8 mouse cellular contexts compared by ENCODE assay signal in the genomic region with DNA sequence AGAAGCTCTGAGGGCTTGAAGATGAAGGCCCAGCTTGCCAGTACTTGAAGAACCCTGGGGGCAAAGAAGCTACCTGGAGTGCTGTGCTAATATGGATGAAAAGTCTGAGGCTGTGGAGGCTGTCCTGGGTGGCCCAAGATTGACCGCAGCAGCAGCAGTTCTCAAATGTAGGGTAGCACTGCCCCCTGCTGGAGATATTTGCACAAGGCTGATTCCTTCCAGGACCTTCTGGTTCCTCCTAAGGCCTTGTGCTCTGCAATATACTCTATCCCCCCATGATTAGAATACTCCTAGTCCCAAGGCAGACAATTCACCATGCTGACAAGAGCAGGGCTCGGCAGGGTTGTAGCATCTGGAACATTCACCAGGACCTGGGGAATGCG.
DNase-seq lines count a peak whose midpoint lies in the region; ATAC-seq and TF ChIP-seq lines count a peak whose summit lies in the region.

No protein-coding gene starts in this region.

- no peak overlapping the region for H3K4me2 ChIP-seq in limb, embryonic 14.5 days (replicated peaks; ENCODE audit: low read depth, low read length, severe bottlenecking)
- no peak overlapping the region for H3K4me2 ChIP-seq in midbrain, postnatal 0 days (ENCODE audit: low read depth, low read length, poor library complexity, severe bottlenecking)

- no peak overlapping the region for H3K9ac ChIP-seq in limb, embryonic 14.5 days (ENCODE audit: low read depth, low read length, severe bottlenecking)
- no peak overlapping the region for H3K9ac ChIP-seq in midbrain, postnatal 0 days (replicated peaks; ENCODE audit: low read length, poor library complexity, severe bottlenecking)

- no peaks in the 10 kb centered on the region for H3K9me3 ChIP-seq in limb, embryonic 14.5 days (ENCODE audit: control insufficient read depth, low read length)
- no peaks in the 10 kb centered on the region for H3K9me3 ChIP-seq in midbrain, postnatal 0 days (ENCODE audit: low read length)

- H3K27me3 ChIP-seq in kidney, adult 2 months (replicated peaks; ENCODE audit: control insufficient read depth, insufficient read depth, low read length): no peaks in the 10 kb centered on the region
- no peaks in the 10 kb centered on the region for H3K27me3 ChIP-seq in limb, embryonic 14.5 days (ENCODE audit: control insufficient read depth, insufficient read depth, low read length)
- no peaks in the 10 kb centered on the region for H3K27me3 ChIP-seq in midbrain, postnatal 0 days (ENCODE audit: insufficient read depth, low read length)

- ATAC-seq in limb, embryonic 14.5 days (ENCODE audit: low FRiP score, low read depth): peak; percentile 69
- ATAC-seq in midbrain, postnatal 0 days (ENCODE audit: low FRiP score): peak; percentile 72

- no peak overlapping the region for H3K27ac ChIP-seq in kidney, adult 2 months (ENCODE audit: insufficient read depth, low read depth, low read length)
- H3K27ac ChIP-seq in limb, embryonic 14.5 days (replicated peaks; ENCODE audit: low read depth, low read length): no peak overlapping the region
- no peak overlapping the region for H3K27ac ChIP-seq in midbrain, postnatal 0 days (ENCODE audit: low read depth, low read length)

- TF ChIP-seq CTCF in kidney, adult 2 months (conservative IDR thresholded peaks at IDR 0.05; ENCODE audit: insufficient read depth, insufficient read length, low read depth, low read length): peak; percentile 85
- TF ChIP-seq CTCF in midbrain, postnatal 0 days (IDR thresholded peaks at IDR 0.05): peak; percentile 88

- 25% methylated on average over 3 of the region's 3 CpGs for WGBS in kidney, adult 2 months
- 30% methylated on average over 3 of the region's 3 CpGs for WGBS in limb, embryonic 14.5 days
- 27% methylated on average over 3 of the region's 3 CpGs for WGBS in midbrain, postnatal 0 days

- H3K36me3 ChIP-seq in kidney, adult 2 months (ENCODE audit: control insufficient read depth, insufficient read depth, low read length): no peaks in the 10 kb centered on the region; the same call in 1 of the 2 replicates
- H3K36me3 ChIP-seq in limb, embryonic 14.5 days (ENCODE audit: control insufficient read depth, insufficient read depth, low read length): peaks cover 21% of the 10 kb centered on the region
- H3K36me3 ChIP-seq in midbrain, postnatal 0 days (ENCODE audit: insufficient read depth, low read length): no peaks in the 10 kb centered on the region; the same call in 1 of the 2 replicates

- no peak overlapping the region for H3K4me3 ChIP-seq in kidney, adult 2 months (ENCODE audit: insufficient read depth, low read depth, low read length)
- no peak overlapping the region for H3K4me3 ChIP-seq in limb, embryonic 14.5 days (replicated peaks; ENCODE audit: low read length)
- no peak overlapping the region for H3K4me3 ChIP-seq in midbrain, postnatal 0 days (ENCODE audit: low read depth, low read length)

- H3K4me1 ChIP-seq in kidney, adult 2 months (ENCODE audit: control insufficient read depth, insufficient read depth, low read length): no peaks in the 10 kb centered on the region
- H3K4me1 ChIP-seq in limb, embryonic 14.5 days (ENCODE audit: control insufficient read depth, insufficient read depth, low read length): peaks cover 28% of the 10 kb centered on the region
- H3K4me1 ChIP-seq in midbrain, postnatal 0 days (ENCODE audit: insufficient read depth, low read length): peaks cover 3% of the 10 kb centered on the region; the same call in 1 of the 2 replicates

- TF ChIP-seq POLR2A in kidney, adult 2 months (IDR thresholded peaks at IDR 0.05; ENCODE audit: low read depth, low read length): no peak
- TF ChIP-seq POLR2A in limb, embryonic 14.5 days (IDR thresholded peaks at IDR 0.05; ENCODE audit: borderline replicate concordance, extremely low read depth, insufficient read depth, insufficient read length): no peak

- DNase-seq in left cerebral cortex, adult 18-20 months (ENCODE audit: low spot score in 2 of 2): peak; percentile 83 to 93
- no peak for DNase-seq in left cerebral cortex, adult 11 months (ENCODE audit: low spot score)
- peak; percentile 87 for DNase-seq in embryo, embryonic 9.5 days (ENCODE audit: extremely low spot score)
- DNase-seq in heart, adult 18-20 months: peak; percentile 87 to 96
- peak; percentile 91 for DNase-seq in kidney, adult 2 months
- DNase-seq in limb, embryonic 14.5 days (ENCODE audit: low spot score): peak; percentile 91
- DNase-seq in midbrain, postnatal 0 days (ENCODE audit: low spot score): peak; percentile 91
- DNase-seq in spleen, postnatal 10 days (ENCODE audit: low spot score in 2 of 2): peak; percentile 71 to 86
